Mouse (Mus musculus) heart, postnatal 25 days (tissue): ENCODE data around the gene Nos2. TPM values are rescaled to one million over a fixed set of nuclear protein-coding genes. Genes with fewer than 3 reads are reported as not detected.

Source experiments
- total RNA-seq, 2 experiments: library from RNA; stranded (reverse); gene quantifications; 2 replicates each; pipeline ENCODE4 v1.2.3; 2021

The Nos2 gene
- total RNA-seq, 2 experiments from 2014 or later, result 5.2 to 6.8 TPM

Other genes with a start within 250 kb of the Nos2 start
- 10 to 100 TPM; 12.4 to 13.3 TPM for gene Nlk, start 223.4 kb upstream of the Nos2 start, total RNA-seq
- gene Ccnq, start 169.1 kb upstream of the Nos2 start, total RNA-seq, result 10 to 100 TPM; 12.7 to 16.7 TPM
- gene Lyrm9, start 94.2 kb upstream of the Nos2 start, total RNA-seq, result 10 to 100 TPM; 32.5 to 39.6 TPM
- gene Lgals9, start 64.2 kb downstream of the Nos2 start, total RNA-seq, result 10 to 100 TPM; 24.0 to 25.3 TPM
- 1 to 10 TPM; 7.3 TPM for gene Ksr1, start 225.6 kb downstream of the Nos2 start, total RNA-seq